Mouse (Mus musculus): ENCODE data around the gene Ide. TPM values are rescaled to one million over a fixed set of nuclear protein-coding genes. Genes with fewer than 3 reads are reported as not detected.

The Ide gene
- polyA plus RNA-seq, 1 experiment from 2014 or later, result 83.2 TPM

DNA sequence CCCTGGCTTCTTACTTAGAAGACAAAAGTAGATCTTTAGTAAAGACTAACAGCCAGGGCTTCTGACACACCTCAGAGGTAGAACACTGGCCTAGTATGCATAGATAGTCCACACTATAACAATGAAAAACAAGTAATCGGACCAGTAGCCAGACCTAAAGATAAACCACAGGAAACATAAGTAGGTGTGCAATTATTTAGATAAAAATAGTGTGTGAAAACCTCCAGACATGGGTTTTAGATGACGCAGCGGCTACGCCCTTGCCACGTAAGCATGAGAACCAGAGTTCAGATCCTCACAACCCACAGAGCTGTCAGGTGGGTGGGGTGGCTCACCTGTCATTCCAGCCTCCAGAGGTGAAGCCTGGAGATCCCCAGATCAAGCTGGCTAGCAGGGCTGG is 4.3 kb downstream of the Ide start:
- Histone ChIP-seq H3K4me2 (ENCODE audit: low read length) (no peak overlapping the region), H3K27me3 (ENCODE audit: control insufficient read depth, insufficient read depth, low read length) (no peaks in the 10 kb centered on the region), H3K36me3 (ENCODE audit: control insufficient read depth, insufficient read depth, low read length) (peaks cover 17% of the 10 kb centered on the region), H3K9ac (ENCODE audit: low read length) (no peak overlapping the region), H3K9me3 (ENCODE audit: control insufficient read depth, low read length) (no peaks in the 10 kb centered on the region), H3K4me1 (ENCODE audit: control insufficient read depth in 2 of 2, insufficient read depth in 2 of 2, low read length in 2 of 2) (peaks cover 3 to 28% of the 10 kb centered on the region in 2 experiments), H3K4me3 (ENCODE audit: control insufficient read depth in 1 of 2, insufficient read depth in 1 of 2, low read depth in 1 of 2, low read length in 2 of 2) (no peak overlapping the region), H3K27ac (replicated peaks in 1 of 2; ENCODE audit: control insufficient read depth in 1 of 2, insufficient read depth in 1 of 2, low read depth in 2 of 2, low read length in 2 of 2) (no peak overlapping the region)
- WGBS, result 79% methylated on average over 5 of the region's 5 CpGs
- no peak for ATAC-seq (ENCODE audit: insufficient number of reproducible peaks, insufficient read depth, low FRiP score, low read depth)

GRCm38 (mm10) chr19:37332726-37333125 is 4.9 kb downstream of the Ide start:
- Histone ChIP-seq H3K4me2 (ENCODE audit: low read length) (no peak overlapping the region), H3K4me1 (ENCODE audit: control insufficient read depth in 2 of 2, insufficient read depth in 2 of 2, low read length in 2 of 2) (peaks cover 3 to 21% of the 10 kb centered on the region in 2 experiments), H3K9ac (ENCODE audit: low read length) (no peak overlapping the region), H3K4me3 (ENCODE audit: control insufficient read depth in 1 of 2, insufficient read depth in 1 of 2, low read depth in 1 of 2, low read length in 2 of 2) (no peak overlapping the region), H3K27me3 (ENCODE audit: control insufficient read depth, insufficient read depth, low read length) (no peaks in the 10 kb centered on the region), H3K27ac (replicated peaks in 1 of 2; ENCODE audit: control insufficient read depth in 1 of 2, insufficient read depth in 1 of 2, low read depth in 2 of 2, low read length in 2 of 2) (no peak overlapping the region), H3K36me3 (ENCODE audit: control insufficient read depth, insufficient read depth, low read length) (peaks cover 23% of the 10 kb centered on the region), H3K9me3 (ENCODE audit: control insufficient read depth, low read length) (no peaks in the 10 kb centered on the region)
- 84% methylated on average over 4 of the region's 4 CpGs for WGBS
- ATAC-seq (ENCODE audit: insufficient number of reproducible peaks, insufficient read depth, low FRiP score, low read depth), result no peak

DNA sequence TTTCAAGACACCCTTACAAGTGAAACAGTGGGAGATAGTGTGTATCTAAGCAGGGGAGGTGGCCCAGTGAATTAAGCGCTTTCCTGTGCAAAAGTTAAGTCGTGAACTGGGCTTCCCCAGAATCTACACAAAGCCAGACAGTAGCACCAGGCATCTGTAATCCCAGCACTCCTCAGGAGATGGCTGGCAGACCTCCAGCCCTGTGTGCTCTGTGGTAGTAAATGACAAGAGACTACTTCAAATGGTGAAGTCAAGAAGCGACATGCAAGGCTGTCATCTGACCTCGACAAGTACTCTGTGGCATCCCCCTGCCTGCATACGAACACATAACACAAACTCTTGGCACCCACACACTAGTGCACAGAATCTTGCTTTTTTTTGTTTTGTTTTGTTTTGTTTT is 10.4 kb downstream of the Ide start:
- WGBS, result 54% methylated on average over 5 of the region's 5 CpGs
- Histone ChIP-seq H3K36me3 (ENCODE audit: control insufficient read depth, insufficient read depth, low read length) (peaks cover 59% of the 10 kb centered on the region), H3K27ac (replicated peaks in 1 of 2; ENCODE audit: control insufficient read depth in 1 of 2, insufficient read depth in 1 of 2, low read depth in 2 of 2, low read length in 2 of 2) (no peak overlapping the region), H3K9ac (ENCODE audit: low read length) (no peak overlapping the region), H3K4me2 (ENCODE audit: low read length) (no peak overlapping the region), H3K27me3 (ENCODE audit: control insufficient read depth, insufficient read depth, low read length) (no peaks in the 10 kb centered on the region), H3K4me3 (ENCODE audit: control insufficient read depth in 1 of 2, insufficient read depth in 1 of 2, low read depth in 1 of 2, low read length in 2 of 2) (no peak overlapping the region), H3K9me3 (ENCODE audit: control insufficient read depth, low read length) (no peaks in the 10 kb centered on the region), H3K4me1 (ENCODE audit: control insufficient read depth in 2 of 2, insufficient read depth in 2 of 2, low read length in 2 of 2) (peaks cover 3 to 5% of the 10 kb centered on the region in 2 experiments; a peak in 1 of 4 replicates)
- ATAC-seq (ENCODE audit: insufficient number of reproducible peaks, insufficient read depth, low FRiP score, low read depth), result no peak

GRCm38 (mm10) chr19:37323566-37323965 is 14.1 kb downstream of the Ide start:
- WGBS, result 78% methylated on average over 3 of the region's 3 CpGs
- ATAC-seq (ENCODE audit: insufficient number of reproducible peaks, insufficient read depth, low FRiP score, low read depth), result no peak

DNA sequence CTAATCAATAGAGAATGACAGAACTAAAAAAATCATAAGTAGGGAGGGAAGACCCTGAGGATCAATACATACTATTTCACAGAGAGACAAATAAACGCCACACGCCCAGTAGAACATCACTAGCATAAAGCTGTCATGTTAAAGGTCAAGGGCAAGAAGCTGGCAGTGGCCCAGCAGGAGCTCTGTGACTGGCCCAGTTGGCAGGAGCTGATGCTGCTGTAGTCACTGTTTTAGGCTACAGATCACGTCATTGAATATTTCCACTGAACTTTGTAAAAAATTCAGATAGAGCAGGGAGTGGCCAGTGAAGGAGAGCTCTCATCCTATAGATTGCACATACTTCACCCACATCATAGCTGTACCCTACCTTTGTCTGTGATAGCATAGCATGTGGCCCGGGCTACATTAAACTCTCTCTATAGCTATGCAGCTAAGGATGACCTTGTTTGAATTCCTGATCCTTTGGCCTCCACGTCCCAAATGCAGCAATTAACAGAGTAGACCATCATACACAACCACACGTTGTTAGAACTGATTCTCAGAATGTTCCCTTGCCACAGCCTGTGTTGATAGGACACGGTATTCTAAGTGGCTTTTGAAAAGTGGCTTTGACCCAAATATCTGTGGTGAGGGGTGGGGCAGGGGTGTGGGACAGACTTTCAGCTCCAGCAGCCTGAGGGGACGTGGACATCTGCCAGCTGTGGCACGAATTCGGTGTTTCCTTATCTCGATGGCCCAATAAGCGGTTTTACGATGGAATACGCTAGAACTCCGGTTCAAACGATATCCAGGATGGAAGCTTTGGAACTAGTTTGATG is 16.6 kb downstream of the Ide start:
- 54% methylated on average over 16 of the region's 16 CpGs for WGBS
- Histone ChIP-seq H3K4me3 (ENCODE audit: control insufficient read depth in 1 of 2, insufficient read depth in 1 of 2, low read depth in 1 of 2, low read length in 2 of 2) (no peak overlapping the region), H3K4me1 (ENCODE audit: control insufficient read depth in 2 of 2, insufficient read depth in 2 of 2, low read length in 2 of 2) (peaks cover 4 to 15% of the 10 kb centered on the region in 2 experiments), H3K4me2 (ENCODE audit: low read length) (no peak overlapping the region), H3K9me3 (ENCODE audit: control insufficient read depth, low read length) (no peaks in the 10 kb centered on the region), H3K36me3 (ENCODE audit: control insufficient read depth, insufficient read depth, low read length) (peaks cover 48% of the 10 kb centered on the region), H3K27ac (replicated peaks in 1 of 2; ENCODE audit: control insufficient read depth in 1 of 2, insufficient read depth in 1 of 2, low read depth in 2 of 2, low read length in 2 of 2) (peak overlapping the region; percentile 72 to 76), H3K9ac (ENCODE audit: low read length) (no peak overlapping the region), H3K27me3 (ENCODE audit: control insufficient read depth, insufficient read depth, low read length) (no peaks in the 10 kb centered on the region)
- ATAC-seq (ENCODE audit: insufficient number of reproducible peaks, insufficient read depth, low FRiP score, low read depth), result no peak

More at GRCm38 (mm10) chr19:37323566-37323965, 14.1 kb downstream of the Ide start:
- no peak overlapping the region for H3K27ac ChIP-seq (replicated peaks in 1 of 2; ENCODE audit: control insufficient read depth in 1 of 2, insufficient read depth in 1 of 2, low read depth in 2 of 2, low read length in 2 of 2)
- no peak overlapping the region for H3K4me2 ChIP-seq (ENCODE audit: low read length)
- no peak overlapping the region for H3K9ac ChIP-seq (ENCODE audit: low read length)
- H3K4me1 ChIP-seq (ENCODE audit: control insufficient read depth in 2 of 2, insufficient read depth in 2 of 2, low read length in 2 of 2), result peaks cover 5 to 17% of the 10 kb centered on the region in 2 experiments; a peak in 3 of 4 replicates
- peaks cover 52% of the 10 kb centered on the region for H3K36me3 ChIP-seq (ENCODE audit: control insufficient read depth, insufficient read depth, low read length)
- H3K9me3 ChIP-seq (ENCODE audit: control insufficient read depth, low read length), result no peaks in the 10 kb centered on the region
- no peaks in the 10 kb centered on the region for H3K27me3 ChIP-seq (ENCODE audit: control insufficient read depth, insufficient read depth, low read length)
- H3K4me3 ChIP-seq (ENCODE audit: control insufficient read depth in 1 of 2, insufficient read depth in 1 of 2, low read depth in 1 of 2, low read length in 2 of 2), result no peak overlapping the region

DNA sequence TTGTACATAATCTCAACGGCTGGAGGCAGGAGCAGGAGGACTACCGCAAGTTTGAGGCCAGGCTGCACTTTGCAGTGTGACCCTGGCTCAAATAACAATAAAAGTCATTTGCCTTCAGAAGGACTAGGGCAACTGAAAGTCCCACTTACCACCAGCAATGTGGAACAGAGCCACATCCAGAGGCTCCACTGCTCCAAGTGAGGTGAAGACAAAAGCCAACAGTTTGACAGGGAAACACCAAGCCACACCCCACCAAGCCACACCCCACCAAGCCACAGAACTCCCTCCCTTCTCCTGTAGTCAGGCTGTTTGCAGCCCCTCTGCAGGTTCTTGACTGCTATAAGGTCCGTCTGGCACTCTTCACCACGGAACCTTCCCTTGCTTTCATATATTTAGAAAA is 20.3 kb downstream of the Ide start:
- ATAC-seq (ENCODE audit: insufficient number of reproducible peaks, insufficient read depth, low FRiP score, low read depth), result no peak
- peaks cover 13 to 34% of the 10 kb centered on the region in 2 experiments for H3K4me1 ChIP-seq (ENCODE audit: control insufficient read depth in 2 of 2, insufficient read depth in 2 of 2, low read length in 2 of 2)
- no peak overlapping the region for H3K27ac ChIP-seq (replicated peaks in 1 of 2; ENCODE audit: control insufficient read depth in 1 of 2, insufficient read depth in 1 of 2, low read depth in 2 of 2, low read length in 2 of 2)
- H3K4me3 ChIP-seq (ENCODE audit: control insufficient read depth in 1 of 2, insufficient read depth in 1 of 2, low read depth in 1 of 2, low read length in 2 of 2), result no peak overlapping the region
- H3K27me3 ChIP-seq (ENCODE audit: control insufficient read depth, insufficient read depth, low read length), result no peaks in the 10 kb centered on the region
- 74% methylated on average over 4 of the region's 4 CpGs for whole genome bisulfite sequencing
- H3K9ac ChIP-seq (ENCODE audit: low read length), result no peak overlapping the region
- H3K36me3 ChIP-seq (ENCODE audit: control insufficient read depth, insufficient read depth, low read length), result peaks cover 55% of the 10 kb centered on the region
- no peak overlapping the region for H3K4me2 ChIP-seq (ENCODE audit: low read length)
- no peaks in the 10 kb centered on the region for H3K9me3 ChIP-seq (ENCODE audit: control insufficient read depth, low read length)

DNA sequence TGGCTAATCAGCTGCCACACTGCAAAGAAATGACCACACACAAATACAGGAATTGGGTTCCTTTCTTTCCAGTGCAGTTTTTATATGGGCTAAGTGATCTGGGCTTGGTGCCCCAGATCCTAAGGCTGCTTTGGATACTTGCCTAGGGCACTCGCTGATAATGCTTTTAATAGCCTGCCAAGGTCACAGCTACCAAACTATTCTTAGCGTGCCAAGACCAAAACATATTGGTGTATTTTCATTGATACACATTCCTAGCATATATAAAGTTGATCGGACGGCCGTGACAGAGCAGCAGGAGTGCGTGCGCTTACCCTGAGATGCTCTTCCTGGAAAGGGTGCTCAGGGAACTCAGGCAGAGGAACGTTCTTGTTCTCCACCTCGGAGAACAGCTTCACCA is 22.6 kb downstream of the Ide start:
- Histone ChIP-seq H3K36me3 (ENCODE audit: control insufficient read depth, insufficient read depth, low read length) (peaks cover 77% of the 10 kb centered on the region), H3K4me2 (ENCODE audit: low read length) (peak overlapping the region; percentile 56), H3K4me1 (ENCODE audit: control insufficient read depth in 2 of 2, insufficient read depth in 2 of 2, low read length in 2 of 2) (peaks cover 11 to 22% of the 10 kb centered on the region in 2 experiments), H3K27ac (replicated peaks in 1 of 2; ENCODE audit: control insufficient read depth in 1 of 2, insufficient read depth in 1 of 2, low read depth in 2 of 2, low read length in 2 of 2) (peak overlapping the region; percentile 79 to 94), H3K4me3 (ENCODE audit: control insufficient read depth in 1 of 2, insufficient read depth in 1 of 2, low read depth in 1 of 2, low read length in 2 of 2) (peak overlapping the region in 1 of 2 experiments; percentile 8; a peak in 1 of 4 replicates), H3K9ac (ENCODE audit: low read length) (peak overlapping the region; percentile 54), H3K9me3 (ENCODE audit: control insufficient read depth, low read length) (no peaks in the 10 kb centered on the region), H3K27me3 (ENCODE audit: control insufficient read depth, insufficient read depth, low read length) (no peaks in the 10 kb centered on the region)
- ATAC-seq (ENCODE audit: insufficient number of reproducible peaks, insufficient read depth, low FRiP score, low read depth), result no peak
- 30% methylated on average over 9 of the region's 9 CpGs for WGBS

All from heart, embryonic 14.5 days (tissue).